18 mouse cellular contexts compared by ENCODE assay signal in the genomic region with DNA sequence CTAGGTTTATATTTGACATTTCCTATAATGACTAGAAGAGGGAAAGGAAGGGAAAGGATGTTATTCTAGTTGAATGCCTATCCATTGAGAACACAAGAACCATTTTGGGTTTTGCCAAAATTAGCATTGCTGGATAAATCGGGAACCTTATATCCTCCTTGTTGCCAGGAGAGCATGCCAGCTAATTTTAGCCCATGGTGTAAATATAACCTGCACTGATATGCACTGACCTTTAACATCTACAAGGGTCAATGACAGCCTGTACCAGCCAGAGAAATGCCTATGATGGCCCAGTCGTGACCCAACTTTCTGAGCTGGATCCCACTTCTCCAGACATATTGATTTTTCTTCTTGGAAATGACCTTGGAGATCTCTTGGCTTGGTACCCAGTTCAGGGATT.
DNase-seq lines count a peak whose midpoint lies in the region; ATAC-seq and TF ChIP-seq lines count a peak whose summit lies in the region.
"Had no signal": no experiment of that assay in that cellular context is flagged by ENCODE, and none has a peak within 500 bp of the region (broad histone marks: within the 10 kb centered on the region; RNA-seq: fewer than 3 reads in every experiment).

No protein-coding gene starts in this region.

- peak overlapping the region; percentile 31 for H3K27ac ChIP-seq in heart, embryonic 12.5 days (ENCODE audit: poor library complexity, severe bottlenecking)
- no peak overlapping the region for H3K27ac ChIP-seq in forebrain, embryonic 15.5 days (replicated peaks)
- H3K27ac ChIP-seq in thymus, adult 2 months (ENCODE audit: control insufficient read depth, insufficient read depth, low read length): no peak overlapping the region
- H3K27ac ChIP-seq: forebrain, embryonic 10.5 days; hindbrain, embryonic 14.5 days; limb, embryonic 13.5 days; liver, embryonic 15.5 days; midbrain, embryonic 12.5 days had no signal

- no peak overlapping the region for H3K4me3 ChIP-seq in heart, embryonic 12.5 days
- H3K4me3 ChIP-seq in forebrain, embryonic 15.5 days: no peak overlapping the region
- no peak overlapping the region for H3K4me3 ChIP-seq in thymus, adult 2 months (ENCODE audit: control insufficient read depth, insufficient read depth, low read length)
- H3K4me3 ChIP-seq: forebrain, embryonic 10.5 days; limb, embryonic 13.5 days; liver, embryonic 15.5 days; midbrain, embryonic 12.5 days had no signal

- H3K4me1 ChIP-seq in heart, embryonic 12.5 days (replicated peaks): peaks cover 35% of the 10 kb centered on the region
- no peaks in the 10 kb centered on the region for H3K4me1 ChIP-seq in forebrain, embryonic 15.5 days
- H3K4me1 ChIP-seq in thymus, adult 2 months (replicated peaks; ENCODE audit: control insufficient read depth, insufficient read depth, low read length): peaks cover 6% of the 10 kb centered on the region
- H3K4me1 ChIP-seq: forebrain, embryonic 10.5 days; limb, embryonic 13.5 days; liver, embryonic 15.5 days; midbrain, embryonic 12.5 days had no signal

- WGBS in heart, embryonic 12.5 days: 31% methylated on average over 2 of the region's 2 CpGs
- 85% methylated on average over 2 of the region's 2 CpGs for WGBS in forebrain, embryonic 15.5 days
- 97% methylated on average over 2 of the region's 2 CpGs for WGBS in thymus, adult 2 months

- 0 out of 2 replicates have a peak, but pooled peaks cover 4% of the 10 kb centered on the region for H3K9me3 ChIP-seq in heart, embryonic 12.5 days (replicated peaks)
- no peaks in the 10 kb centered on the region for H3K9me3 ChIP-seq in forebrain, embryonic 15.5 days
- H3K9me3 ChIP-seq: forebrain, embryonic 10.5 days; limb, embryonic 13.5 days; liver, embryonic 15.5 days; midbrain, embryonic 12.5 days had no signal

- intact Hi-C loops in heart, postnatal 14 days (cut with DNase I): no loop called here

- no peaks in the 10 kb centered on the region for H3K36me3 ChIP-seq in heart, embryonic 12.5 days
- no peaks in the 10 kb centered on the region for H3K36me3 ChIP-seq in forebrain, embryonic 15.5 days
- H3K36me3 ChIP-seq in thymus, adult 2 months (ENCODE audit: control insufficient read depth, insufficient read depth, low read length): no peaks in the 10 kb centered on the region
- H3K36me3 ChIP-seq: forebrain, embryonic 10.5 days; limb, embryonic 13.5 days; liver, embryonic 15.5 days; midbrain, embryonic 12.5 days had no signal

- peak; percentile 79 for DNase-seq in gastrocnemius, adult 18-20 months (ENCODE audit: low spot score)
- DNase-seq in gastrocnemius, postnatal 10 days: no peak
- peak; percentile 94 for DNase-seq in heart, adult 11 months
- peak; percentile 16 to 42 for DNase-seq in heart, postnatal 14 days
- DNase-seq in thymus, adult 2 months: no peak
- no peak for DNase-seq in thymus, postnatal 14 days
- DNase-seq: adrenal gland, postnatal 10 days; cerebellum, adult 11 months; kidney, postnatal 4 days had no signal

- no peak for TF ChIP-seq POLR2A in thymus, adult 2 months (IDR thresholded peaks at IDR 0.05; ENCODE audit: control insufficient read depth, extremely low read depth, insufficient read depth, low read length, poor library complexity)

- TF ChIP-seq CTCF in thymus, adult 2 months (IDR thresholded peaks at IDR 0.05; ENCODE audit: borderline replicate concordance, control insufficient read depth, extremely low read depth, insufficient read depth, low read length, poor library complexity): no peak

- no peaks in the 10 kb centered on the region for H3K27me3 ChIP-seq in heart, embryonic 12.5 days (replicated peaks)
- no peaks in the 10 kb centered on the region for H3K27me3 ChIP-seq in forebrain, embryonic 15.5 days
- H3K27me3 ChIP-seq in thymus, adult 2 months (ENCODE audit: control insufficient read depth, insufficient read depth, low read length): no peaks in the 10 kb centered on the region
- H3K27me3 ChIP-seq: limb, embryonic 13.5 days; liver, embryonic 15.5 days; midbrain, embryonic 12.5 days had no signal

- ATAC-seq in heart, embryonic 12.5 days (ENCODE audit: insufficient number of reproducible peaks, low FRiP score): no peak
- no peak for ATAC-seq in forebrain, embryonic 15.5 days (replicated peaks)
- ATAC-seq: activated CD4-positive, CD25-positive, alpha-beta regulatory T cell, adult 4 months; CD4-positive, CD25-positive, alpha-beta regulatory T cell, adult 4 months had no signal

- no peak overlapping the region for H3K4me2 ChIP-seq in heart, embryonic 12.5 days
- H3K4me2 ChIP-seq in forebrain, embryonic 15.5 days (replicated peaks): no peak overlapping the region
- H3K4me2 ChIP-seq: hindbrain, embryonic 14.5 days; limb, embryonic 13.5 days; liver, embryonic 15.5 days; midbrain, embryonic 12.5 days had no signal

- H3K9ac ChIP-seq in heart, embryonic 12.5 days: no peak overlapping the region
- no peak overlapping the region for H3K9ac ChIP-seq in forebrain, embryonic 15.5 days (replicated peaks)
- H3K9ac ChIP-seq: hindbrain, embryonic 14.5 days; limb, embryonic 13.5 days; liver, embryonic 15.5 days; midbrain, embryonic 12.5 days had no signal

Comparison
In these comparisons a context has a peak if more than half of its experiments do, and no peak if none do; other contexts are left out.
1. DNase-seq: peak in gastrocnemius, adult 18-20 months (single experiment), heart, adult 11 months (single experiment) and heart, postnatal 14 days (2 of 2); none in gastrocnemius, postnatal 10 days (single experiment), thymus, adult 2 months (single experiment) and thymus, postnatal 14 days (single experiment).